8 mouse cellular contexts compared by ENCODE assay signal in genomic region chr10:4333319-4333718, GRCm38 (mm10). TPM values are rescaled to one million over a fixed set of nuclear protein-coding genes. Genes with fewer than 3 reads are reported as not detected.
DNase-seq lines count a peak whose midpoint lies in the region; ATAC-seq and TF ChIP-seq lines count a peak whose summit lies in the region.

No protein-coding gene starts in this region.

- no peaks in the 10 kb centered on the region for H3K36me3 ChIP-seq in CH12.LX (replicated peaks in 1 of 2; ENCODE audit: control insufficient read depth in 1 of 2, insufficient read depth in 1 of 2, low read length in 1 of 2)
- no peaks in the 10 kb centered on the region for H3K36me3 ChIP-seq in embryonic facial prominence, embryonic 12.5 days
- H3K36me3 ChIP-seq in heart, embryonic 11.5 days (ENCODE audit: control insufficient read depth, insufficient read depth, low read length) = no peaks in the 10 kb centered on the region
- no peaks in the 10 kb centered on the region for H3K36me3 ChIP-seq in kidney, embryonic 14.5 days (ENCODE audit: control insufficient read depth, insufficient read depth, low read length)
- H3K36me3 ChIP-seq in liver, embryonic 15.5 days (replicated peaks) = no peaks in the 10 kb centered on the region
- no peaks in the 10 kb centered on the region for H3K36me3 ChIP-seq in neural tube, embryonic 11.5 days (ENCODE audit: control insufficient read depth, insufficient read depth, low read length)

- H3K4me2 ChIP-seq in CH12.LX (ENCODE audit: insufficient read depth, low read depth, poor library complexity, severe bottlenecking) = peak overlapping the region; percentile 62
- H3K4me2 ChIP-seq in embryonic facial prominence, embryonic 12.5 days (replicated peaks) = peak overlapping the region; percentile 56
- peak overlapping the region; percentile 61 for H3K4me2 ChIP-seq in heart, embryonic 11.5 days
- H3K4me2 ChIP-seq in kidney, embryonic 14.5 days (replicated peaks; ENCODE audit: low read depth, low read length) = peak overlapping the region; percentile 44
- H3K4me2 ChIP-seq in liver, embryonic 15.5 days = peak overlapping the region; percentile 72
- peak overlapping the region; percentile 39; the same call in 1 of the 2 replicates for H3K4me2 ChIP-seq in neural tube, embryonic 11.5 days (ENCODE audit: low read depth)

- no peak for ATAC-seq in embryonic facial prominence, embryonic 12.5 days (ENCODE audit: insufficient number of reproducible peaks, insufficient read depth, low FRiP score, low TSS enrichment)
- no peak for ATAC-seq in heart, embryonic 11.5 days (replicated peaks; ENCODE audit: insufficient number of reproducible peaks, low FRiP score, low TSS enrichment)
- 0 out of 2 replicates have a peak, but pooled peaks have one; percentile 7 for ATAC-seq in kidney, embryonic 14.5 days (ENCODE audit: low FRiP score, low TSS enrichment)
- no peak for ATAC-seq in liver, embryonic 15.5 days (ENCODE audit: insufficient read depth)
- 0 out of 2 replicates have a peak, but pooled peaks have one; percentile 42 for ATAC-seq in neural tube, embryonic 11.5 days (ENCODE audit: insufficient read depth, low FRiP score, low TSS enrichment)

- peaks cover 0 to 16% of the 10 kb centered on the region in 2 experiments; a peak in 2 of 4 replicates for H3K4me1 ChIP-seq in CH12.LX (ENCODE audit: control insufficient read depth in 1 of 2, insufficient read depth in 2 of 2)
- peaks cover 4% of the 10 kb centered on the region; the same call in 1 of the 2 replicates for H3K4me1 ChIP-seq in embryonic facial prominence, embryonic 12.5 days
- H3K4me1 ChIP-seq in heart, embryonic 11.5 days (ENCODE audit: control insufficient read depth, insufficient read depth, low read length) = peaks cover 19% of the 10 kb centered on the region
- H3K4me1 ChIP-seq in kidney, embryonic 14.5 days (ENCODE audit: control insufficient read depth, insufficient read depth, low read length) = peaks cover 5% of the 10 kb centered on the region
- peaks cover 14% of the 10 kb centered on the region; the same call in 1 of the 2 replicates for H3K4me1 ChIP-seq in liver, embryonic 15.5 days (replicated peaks)
- peaks cover 16% of the 10 kb centered on the region for H3K4me1 ChIP-seq in neural tube, embryonic 11.5 days (ENCODE audit: control insufficient read depth, insufficient read depth, low read length)

- TF ChIP-seq RAD21 in CH12.LX (IDR thresholded peaks at IDR 0.05; ENCODE audit: low read depth, low read length) = peak; percentile 85

- in situ Hi-C loops in CH12.LX (cut with MboI; ENCODE audit: low pct_ligation_motif_present, low pct_unique_long_range_greater_than_20kb, low sequenced_read_pairs) = loop anchor here (10.0 to 25.0 kb wide), 4 partner anchors 149 to 796 kb away; partner anchors contain the start of gene Iyd

- H3K27ac ChIP-seq in CH12.LX (ENCODE audit: insufficient read depth, low read depth) = no peak overlapping the region
- no peak overlapping the region for H3K27ac ChIP-seq in embryonic facial prominence, embryonic 12.5 days
- H3K27ac ChIP-seq in heart, embryonic 11.5 days (ENCODE audit: low read depth, low read length) = no peak overlapping the region
- H3K27ac ChIP-seq in kidney, embryonic 14.5 days (ENCODE audit: low read depth, low read length) = no peak overlapping the region
- H3K27ac ChIP-seq in liver, embryonic 15.5 days (replicated peaks) = no peak overlapping the region
- H3K27ac ChIP-seq in neural tube, embryonic 11.5 days (ENCODE audit: low read depth, low read length) = peak overlapping the region; percentile 74

- peak; percentile 70 to 87 for TF ChIP-seq CTCF in CH12.LX (conservative IDR thresholded peaks at IDR 0.05 in 1 of 2, IDR thresholded peaks at IDR 0.05 in 1 of 2; ENCODE audit: low read depth in 2 of 2, low read length in 2 of 2)

- peak overlapping the region; percentile 41; the same call in 1 of the 2 replicates for H3K9ac ChIP-seq in CH12.LX (ENCODE audit: insufficient read depth, low read depth)
- no peak overlapping the region for H3K9ac ChIP-seq in embryonic facial prominence, embryonic 12.5 days
- no peak overlapping the region for H3K9ac ChIP-seq in heart, embryonic 11.5 days (ENCODE audit: low read depth, low read length)
- H3K9ac ChIP-seq in kidney, embryonic 14.5 days (ENCODE audit: low read depth, low read length) = no peak overlapping the region
- H3K9ac ChIP-seq in liver, embryonic 15.5 days = no peak overlapping the region
- no peak overlapping the region for H3K9ac ChIP-seq in neural tube, embryonic 11.5 days (ENCODE audit: low read length)

- no peaks in the 10 kb centered on the region for H3K27me3 ChIP-seq in CH12.LX (replicated peaks)
- no peaks in the 10 kb centered on the region for H3K27me3 ChIP-seq in embryonic facial prominence, embryonic 12.5 days
- no peaks in the 10 kb centered on the region for H3K27me3 ChIP-seq in heart, embryonic 11.5 days (ENCODE audit: control insufficient read depth, insufficient read depth, low read length)
- H3K27me3 ChIP-seq in kidney, embryonic 14.5 days (ENCODE audit: control insufficient read depth, insufficient read depth, low read length) = no peaks in the 10 kb centered on the region
- H3K27me3 ChIP-seq in liver, embryonic 15.5 days = peaks cover 3% of the 10 kb centered on the region; the same call in 1 of the 2 replicates
- H3K27me3 ChIP-seq in neural tube, embryonic 11.5 days (ENCODE audit: control insufficient read depth, insufficient read depth, low read length) = no peaks in the 10 kb centered on the region

- no peak for TF ChIP-seq EP300 in CH12.LX (IDR thresholded peaks at IDR 0.05; ENCODE audit: low read length)

- no peaks in the 10 kb centered on the region for H3K9me3 ChIP-seq in CH12.LX (replicated peaks; ENCODE audit: low read length)
- H3K9me3 ChIP-seq in embryonic facial prominence, embryonic 12.5 days = no peaks in the 10 kb centered on the region
- H3K9me3 ChIP-seq in heart, embryonic 11.5 days (replicated peaks; ENCODE audit: control insufficient read depth, low read length) = no peaks in the 10 kb centered on the region
- no peaks in the 10 kb centered on the region for H3K9me3 ChIP-seq in kidney, embryonic 14.5 days (ENCODE audit: control insufficient read depth, low read length)
- no peaks in the 10 kb centered on the region for H3K9me3 ChIP-seq in liver, embryonic 15.5 days (replicated peaks)
- H3K9me3 ChIP-seq in neural tube, embryonic 11.5 days (ENCODE audit: control insufficient read depth, low read length) = no peaks in the 10 kb centered on the region

- peak; percentile 56 for DNase-seq in CH12.LX (ENCODE audit: extremely low read depth)
- peak; percentile 78 for DNase-seq in adrenal gland, postnatal 14 days
- DNase-seq in neural tube, embryonic 11.5 days (ENCODE audit: low spot score) = peak; percentile 67
- DNase-seq in yolk sac, embryonic 10.5 days (ENCODE audit: low spot score) = no peak

- WGBS in embryonic facial prominence, embryonic 12.5 days = 12% methylated on average over 8 of the region's 8 CpGs
- WGBS in heart, embryonic 11.5 days (ENCODE audit: insufficient replicate concordance) = 8% methylated on average over 8 of the region's 8 CpGs
- WGBS in kidney, embryonic 14.5 days = 13% methylated on average over 8 of the region's 8 CpGs
- 6% methylated on average over 8 of the region's 8 CpGs for WGBS in liver, embryonic 15.5 days (ENCODE audit: insufficient replicate concordance)
- WGBS in neural tube, embryonic 11.5 days = 16% methylated on average over 8 of the region's 8 CpGs

- H3K4me3 ChIP-seq in CH12.LX (replicated peaks in 1 of 3; ENCODE audit: low read depth in 2 of 3, low read length in 2 of 3, poor library complexity in 1 of 3) = peak overlapping the region in 1 of 3 experiments; percentile 39
- 0 out of 2 replicates have a peak overlapping the region, but pooled peaks have one; percentile 33 for H3K4me3 ChIP-seq in embryonic facial prominence, embryonic 12.5 days
- no peak overlapping the region for H3K4me3 ChIP-seq in heart, embryonic 11.5 days (ENCODE audit: low read depth, low read length)
- H3K4me3 ChIP-seq in kidney, embryonic 14.5 days (ENCODE audit: low read length) = peak overlapping the region; percentile 42; the same call in 1 of the 2 replicates
- H3K4me3 ChIP-seq in liver, embryonic 15.5 days (replicated peaks) = peak overlapping the region; percentile 50
- H3K4me3 ChIP-seq in neural tube, embryonic 11.5 days (ENCODE audit: low read depth, low read length) = no peak overlapping the region

- no peaks in the 10 kb centered on the region for H3K79me2 ChIP-seq in CH12.LX (replicated peaks; ENCODE audit: control insufficient read depth, extremely low read depth, insufficient read depth, poor library complexity, severe bottlenecking)

- dilution Hi-C loops in CH12.LX (cut with MboI; ENCODE audit: extremely low pct_ligation_motif_present, extremely low pct_unique_long_range_greater_than_20kb, low sequenced_read_pairs) = no loop called here

- TF ChIP-seq POLR2A in CH12.LX (IDR thresholded peaks at IDR 0.05; ENCODE audit: low read depth, low read length) = no peak

TF ChIP-seq in CH12.LX, 34 proteins besides CTCF, POLR2A, EP300 and RAD21 (continues in another document):
- TF ChIP-seq MAX (IDR thresholded peaks at IDR 0.05; ENCODE audit: low read length) (no peak), CHD1 (IDR thresholded peaks at IDR 0.05; ENCODE audit: low read depth, low read length) (no peak), ZNF384 (IDR thresholded peaks at IDR 0.05; ENCODE audit: low read depth, low read length) (peak; percentile 79), MAZ (IDR thresholded peaks at IDR 0.05; ENCODE audit: low read depth, low read length) (no peak), KAT2A (IDR thresholded peaks at IDR 0.05; ENCODE audit: insufficient replicate concordance, low read length) (no peak), JUND (conservative IDR thresholded peaks at IDR 0.05; ENCODE audit: low read depth, low read length) (no peak), ZC3H11A (IDR thresholded peaks at IDR 0.05; ENCODE audit: low read depth, low read length) (peak; percentile 52; the same call in 1 of the 2 replicates), MAFK (IDR thresholded peaks at IDR 0.05; ENCODE audit: insufficient replicate concordance, low read length) (no peak), SMC3 (IDR thresholded peaks at IDR 0.05; ENCODE audit: low read depth, low read length) (peak; percentile 88), SIN3A (IDR thresholded peaks at IDR 0.05; ENCODE audit: low read length) (no peak), ZMIZ1 (IDR thresholded peaks at IDR 0.05; ENCODE audit: low read depth, low read length) (no peak)

RNA-seq across cellular contexts. Expression of gene Zbtb2, which starts 54.6 kb away (rescaled TPM):
- 6.1 and 8.4 TPM in 2 replicates for total RNA-seq in CH12.LX (2012; rRNA removed)
- total RNA-seq in CH12.LX (2014; rRNA removed) = 11.4 and 12.4 TPM in 2 replicates
- polyA plus RNA-seq in CH12.LX (2012; ENCODE audit: insufficient read length, low read depth) = 8.9 and 11.1 TPM in 2 replicates
- total RNA-seq in adrenal gland, postnatal 14 days (2021) = 11.7 and 12.3 TPM in 2 replicates
- 17.8 and 18.0 TPM in 2 replicates for polyA plus RNA-seq in embryonic facial prominence, embryonic 12.5 days (2016; fragmentation: Nextera tagmentation; extraction: Ambion mirVana)
- polyA plus RNA-seq in heart, embryonic 11.5 days (2014; fragmentation: Nextera tagmentation; extraction: Ambion mirVana) = 10.8 and 14.0 TPM in 2 replicates
- 11.5 and 18.4 TPM in 2 replicates for polyA plus RNA-seq in kidney, embryonic 14.5 days (2014; fragmentation: Nextera tagmentation; extraction: Ambion mirVana)
- 3.8 and 4.0 TPM in 2 replicates for polyA plus RNA-seq in liver, embryonic 15.5 days (2015; fragmentation: Nextera tagmentation; extraction: Ambion mirVana)
- polyA plus RNA-seq in neural tube, embryonic 11.5 days (2014; fragmentation: Nextera tagmentation; extraction: Ambion mirVana) = 20.3 and 22.3 TPM in 2 replicates

Comparison
In these comparisons a context has a peak if more than half of its experiments do, and no peak if none do; other contexts are left out.
1. H3K4me3 ChIP-seq: peak in embryonic facial prominence, embryonic 12.5 days (single experiment), kidney, embryonic 14.5 days (single experiment) and liver, embryonic 15.5 days (single experiment); none in heart, embryonic 11.5 days (single experiment) and neural tube, embryonic 11.5 days (single experiment).
2. ATAC-seq: peak in kidney, embryonic 14.5 days (single experiment) and neural tube, embryonic 11.5 days (single experiment); none in embryonic facial prominence, embryonic 12.5 days (single experiment), heart, embryonic 11.5 days (single experiment) and liver, embryonic 15.5 days (single experiment).
3. Peak in every context shown above with its lines, with median percentiles within 50 percentile points of each other: H3K4me2 ChIP-seq.